Mouse (Mus musculus) lung, postnatal 0 days (tissue): ENCODE measurements around the gene Krtap13-1.

ENCODE experiments used
- CTCF ChIP-seq: IDR thresholded peaks from 2 replicates; pipeline ENCODE4 v1.5.1; 2016; ENCODE audit warnings: antibody characterized with exemption, mild to moderate bottlenecking
- EP300 ChIP-seq: IDR thresholded peaks from 2 replicates; pipeline ENCODE4 v1.6.1; 2016; ENCODE audit warnings: antibody characterized with exemption, mild to moderate bottlenecking, control low read depth

DNA sequence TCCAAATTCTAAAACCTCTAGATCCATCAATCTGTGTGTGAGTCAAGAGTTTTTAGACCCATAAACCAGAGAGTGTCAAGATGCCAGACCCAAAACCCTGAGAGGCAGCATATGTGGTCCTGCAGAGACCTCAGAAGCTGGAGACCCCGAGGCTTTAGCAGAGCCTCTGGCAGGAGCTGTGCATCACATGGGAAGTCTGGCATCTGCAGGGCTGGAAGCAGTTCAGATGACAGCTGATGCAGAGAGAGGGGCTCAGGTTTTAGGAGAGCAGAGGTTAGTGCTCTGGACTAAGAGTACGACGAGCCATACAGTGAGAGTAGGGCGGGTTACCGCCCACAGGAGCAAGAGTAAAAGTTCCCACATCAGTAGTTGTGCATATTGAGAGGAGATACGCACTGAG is 49.6 kb upstream of the Krtap13-1 start:
- TF ChIP-seq CTCF (no peak), EP300 (no peak)
